Mouse (Mus musculus) embryonic fibroblast, embryonic 13.5 days (primary cell): ENCODE data around the gene Nav3.

Experiments
- CTCF ChIP-seq: IDR thresholded peaks from 2 replicates; pipeline ENCODE4 v1.5.1; 2011; ENCODE audit warnings: mild to moderate bottlenecking, control low read depth, low read length, moderate library complexity, borderline replicate concordance; ENCODE audit not compliant: insufficient read depth
- POLR2A ChIP-seq: IDR thresholded peaks from 2 replicates; pipeline ENCODE4 v1.6.1; 2011; ENCODE audit warnings: low read depth, mild to moderate bottlenecking, control low read depth, low read length, moderate library complexity

GRCm38 (mm10) chr10:110000755-110001247 is 455.2 kb downstream of the Nav3 start:
- TF ChIP-seq CTCF (no peak), POLR2A (no peak)
